Mouse (Mus musculus) liver, embryonic 16.5 days (tissue): Measurements from ENCODE around the gene Tpm1. TPM values are rescaled to one million over a fixed set of nuclear protein-coding genes. Genes with fewer than 3 reads are reported as not detected.

Source experiments
- ATAC-seq: fragments of 200-750 bp; cut with Nextera tagmentation; 2 replicates; pipeline ENCODE4 v1.8.0; 2017; ENCODE audit warnings: low read depth, mild to moderate bottlenecking, moderate number of reproducible peaks, moderate library complexity
- H3K27ac ChIP-seq: fragments of 300-500 bp; sonication (generic); 2 replicates; pipeline ENCODE4 v1.5.1; 2014; ENCODE audit warnings: mild to moderate bottlenecking, low read length
- H3K27me3 ChIP-seq: fragments of 300-500 bp; sonication (generic); 2 replicates; pipeline ENCODE4 v1.6.1; 2014; ENCODE audit warnings: low read depth, low read length, mixed read lengths; ENCODE audit not compliant: control insufficient read depth, insufficient read depth
- H3K36me3 ChIP-seq: fragments of 300-500 bp; sonication (generic); 2 replicates; pipeline ENCODE4 v1.6.1; 2014; ENCODE audit warnings: mild to moderate bottlenecking; ENCODE audit not compliant: control insufficient read depth, insufficient read depth
- H3K4me1 ChIP-seq: fragments of 300-500 bp; sonication (generic); 2 replicates; pipeline ENCODE4 v1.6.1; 2014; ENCODE audit warnings: low read depth, low read length, mixed read lengths; ENCODE audit not compliant: control insufficient read depth
- H3K4me2 ChIP-seq: fragments of 300-500 bp; sonication (generic); 2 replicates; pipeline ENCODE4 v1.6.1; 2014; ENCODE audit warnings: low read depth, low read length, mixed read lengths
- H3K4me3 ChIP-seq: fragments of 300-500 bp; sonication (generic); 2 replicates; pipeline ENCODE4 v1.5.1; 2014; ENCODE audit warnings: low read depth, mild to moderate bottlenecking, low read length
- H3K9ac ChIP-seq: fragments of 300-500 bp; sonication (generic); 2 replicates; pipeline ENCODE4 v1.6.1; 2014; ENCODE audit warnings: low read depth, low read length
- H3K9me3 ChIP-seq: fragments of 300-500 bp; sonication (generic); replicated peaks from 2 replicates; pipeline ENCODE4 v1.6.1; 2016; ENCODE audit warnings: low read length; ENCODE audit not compliant: control insufficient read depth
- WGBS: fragments of 180-500 bp; shearing (Covaris S2); extraction: QIAGEN DNeasy Blood & Tissue Kit; methylation state at CpG from one replicate; pipeline ENCODE4 v1.1.7; 2014; ENCODE audit not compliant: insufficient replicate concordance; 5-methylcytosine and 5-hydroxymethylcytosine counted together
- polyA plus RNA-seq: library from polyadenylated mRNA; unstranded; fragments of >200 nt; fragmentation: Nextera tagmentation; extraction: Ambion mirVana; gene quantifications from 2 replicates; pipeline ENCODE4 v1.2.1, GENCODE M21; 2015

Gene Tpm1
- polyA plus RNA-seq, 1 experiment from 2014 or later, result 145 TPM

GRCm38 (mm10) chr9:67077658-67078319 lies 28.6 kb upstream of the Tpm1 start:
- 14% methylated on average over 8 of the region's 8 CpGs for WGBS
- Histone ChIP-seq H3K4me3 (no peak overlapping the region), H3K27ac (no peak overlapping the region), H3K9me3 (no peaks in the 10 kb centered on the region), H3K27me3 (no peaks in the 10 kb centered on the region), H3K4me2 (no peak overlapping the region), H3K9ac (no peak overlapping the region), H3K36me3 (no peaks in the 10 kb centered on the region), H3K4me1 (peaks cover 8% of the 10 kb centered on the region)
- ATAC-seq, result peak; percentile 70

GRCm38 (mm10) chr9:67077266-67077657 lies 28.1 kb upstream of the Tpm1 start:
- no peak overlapping the region for H3K27ac ChIP-seq
- no peaks in the 10 kb centered on the region for H3K36me3 ChIP-seq
- 32% methylated on average over 7 of the region's 7 CpGs for WGBS
- no peak overlapping the region for H3K4me3 ChIP-seq
- no peak overlapping the region for H3K9ac ChIP-seq
- no peak overlapping the region for H3K4me2 ChIP-seq
- ATAC-seq, result no peak
- no peaks in the 10 kb centered on the region for H3K9me3 ChIP-seq
- H3K27me3 ChIP-seq, result no peaks in the 10 kb centered on the region
- H3K4me1 ChIP-seq, result peaks cover 8% of the 10 kb centered on the region

- H3K4me2 ChIP-seq, result no peak overlapping the region
- WGBS, result 23% methylated on average over 2 of the region's 2 CpGs
- H3K9me3 ChIP-seq, result no peaks in the 10 kb centered on the region
- no peak overlapping the region for H3K4me3 ChIP-seq
- no peak overlapping the region for H3K27ac ChIP-seq
- H3K27me3 ChIP-seq, result no peaks in the 10 kb centered on the region
- H3K4me1 ChIP-seq, result peaks cover 7% of the 10 kb centered on the region
- no peak overlapping the region for H3K9ac ChIP-seq
- H3K36me3 ChIP-seq, result no peaks in the 10 kb centered on the region
- peak; percentile 50 for ATAC-seq
These were observed 23.0 kb upstream of the Tpm1 start for GRCm38 (mm10) chr9:67072182-67072581.

GRCm38 (mm10) chr9:67071596-67071995 lies 22.4 kb upstream of the Tpm1 start:
- no peak overlapping the region for H3K4me2 ChIP-seq
- no peak overlapping the region for H3K27ac ChIP-seq
- H3K4me3 ChIP-seq, result no peak overlapping the region
- no peaks in the 10 kb centered on the region for H3K9me3 ChIP-seq
- H3K9ac ChIP-seq, result no peak overlapping the region
- ATAC-seq, result no peak
- 59% methylated on average over 7 of the region's 7 CpGs for WGBS
- no peaks in the 10 kb centered on the region for H3K36me3 ChIP-seq
- H3K4me1 ChIP-seq, result peaks cover 7% of the 10 kb centered on the region
- H3K27me3 ChIP-seq, result no peaks in the 10 kb centered on the region

- H3K9ac ChIP-seq, result no peak overlapping the region
- 32% methylated on average over 6 of the region's 6 CpGs for WGBS
- no peaks in the 10 kb centered on the region for H3K36me3 ChIP-seq
- H3K27ac ChIP-seq, result no peak overlapping the region
- H3K4me2 ChIP-seq, result no peak overlapping the region
- H3K9me3 ChIP-seq, result no peaks in the 10 kb centered on the region
- H3K4me3 ChIP-seq, result no peak overlapping the region
- H3K4me1 ChIP-seq, result peaks cover 7% of the 10 kb centered on the region
- ATAC-seq, result no peak
- H3K27me3 ChIP-seq, result no peaks in the 10 kb centered on the region
These were observed 21.9 kb upstream of the Tpm1 start for GRCm38 (mm10) chr9:67071103-67071502.

- Histone ChIP-seq H3K9me3 (no peaks in the 10 kb centered on the region), H3K4me1 (peaks cover 6% of the 10 kb centered on the region), H3K27me3 (no peaks in the 10 kb centered on the region), H3K9ac (no peak overlapping the region), H3K27ac (no peak overlapping the region), H3K36me3 (no peaks in the 10 kb centered on the region), H3K4me2 (no peak overlapping the region), H3K4me3 (no peak overlapping the region)
- 68% methylated on average over 6 of the region's 6 CpGs for WGBS
- no peak for ATAC-seq
These were observed 17.4 kb upstream of the Tpm1 start for GRCm38 (mm10) chr9:67066616-67067015.

GRCm38 (mm10) chr9:67059714-67060113 lies 10.5 kb upstream of the Tpm1 start:
- H3K4me2 ChIP-seq, result no peak overlapping the region
- H3K4me3 ChIP-seq, result no peak overlapping the region
- no peaks in the 10 kb centered on the region for H3K9me3 ChIP-seq
- no peak for ATAC-seq
- WGBS, result 64% methylated on average over 12 of the region's 12 CpGs
- no peak overlapping the region for H3K9ac ChIP-seq
- H3K36me3 ChIP-seq, result no peaks in the 10 kb centered on the region
- no peaks in the 10 kb centered on the region for H3K27me3 ChIP-seq
- no peaks in the 10 kb centered on the region for H3K4me1 ChIP-seq
- H3K27ac ChIP-seq, result no peak overlapping the region

- Histone ChIP-seq H3K9me3 (no peaks in the 10 kb centered on the region), H3K27ac (no peak overlapping the region), H3K4me3 (no peak overlapping the region), H3K4me1 (no peaks in the 10 kb centered on the region), H3K9ac (no peak overlapping the region), H3K27me3 (no peaks in the 10 kb centered on the region), H3K36me3 (no peaks in the 10 kb centered on the region), H3K4me2 (no peak overlapping the region)
- 68% methylated on average over 6 of the region's 6 CpGs for WGBS
- ATAC-seq, result no peak
These were observed 9.2 kb upstream of the Tpm1 start for GRCm38 (mm10) chr9:67058366-67058765.

GRCm38 (mm10) chr9:67050736-67051337 lies 1.6 kb upstream of the Tpm1 start:
- Histone ChIP-seq H3K9me3 (no peaks in the 10 kb centered on the region), H3K4me1 (no peaks in the 10 kb centered on the region; the same call in 1 of the 2 replicates), H3K27ac (no peak overlapping the region), H3K27me3 (peaks cover 57% of the 10 kb centered on the region), H3K36me3 (no peaks in the 10 kb centered on the region), H3K9ac (no peak overlapping the region), H3K4me3 (no peak overlapping the region), H3K4me2 (no peak overlapping the region)
- no peak for ATAC-seq
- WGBS, result 74% methylated on average over 6 of the region's 6 CpGs
